Mouse (Mus musculus): ENCODE data around the gene Fxyd7.

Gene Fxyd7

GRCm38 (mm10) chr7:31051321-31052021 is at the start of gene Fxyd7:
Gene Fxyd7, minus strand, starts transcription at chr7:31051467.
- DNase-seq (ENCODE audit: low read depth, low spot score) = no peak

GRCm38 (mm10) chr7:31100786-31101185 is 49.5 kb upstream of the Fxyd7 start:
- DNase-seq (ENCODE audit: low read depth, low spot score) = no peak

- DNase-seq (ENCODE audit: low read depth, low spot score) = no peak
These were observed 48.3 kb upstream of the Fxyd7 start for GRCm38 (mm10) chr7:31099612-31099982.

GRCm38 (mm10) chr7:31098697-31099611 is 47.7 kb upstream of the Fxyd7 start:
- DNase-seq (ENCODE audit: low read depth, low spot score) = no peak

GRCm38 (mm10) chr7:31097583-31098248 is 46.4 kb upstream of the Fxyd7 start:
- DNase-seq (ENCODE audit: low read depth, low spot score) = peak; percentile 93

- DNase-seq (ENCODE audit: low read depth, low spot score) = no peak
These were observed 45.8 kb upstream of the Fxyd7 start for GRCm38 (mm10) chr7:31096892-31097564.

- DNase-seq (ENCODE audit: low read depth, low spot score) = no peak
These were observed 43.7 kb upstream of the Fxyd7 start for GRCm38 (mm10) chr7:31094774-31095501.

- no peak for DNase-seq (ENCODE audit: low read depth, low spot score)
These were observed 38.5 kb upstream of the Fxyd7 start for GRCm38 (mm10) chr7:31089721-31090120.

GRCm38 (mm10) chr7:31088206-31088605 is 36.9 kb upstream of the Fxyd7 start:
- no peak for DNase-seq (ENCODE audit: low read depth, low spot score)

GRCm38 (mm10) chr7:31087262-31087661 is 36.0 kb upstream of the Fxyd7 start:
- DNase-seq (ENCODE audit: low read depth, low spot score) = no peak

- no peak for DNase-seq (ENCODE audit: low read depth, low spot score)
These were observed 35.0 kb upstream of the Fxyd7 start for GRCm38 (mm10) chr7:31086175-31086755.

- DNase-seq (ENCODE audit: low read depth, low spot score) = no peak
These were observed 33.9 kb upstream of the Fxyd7 start for GRCm38 (mm10) chr7:31085171-31085570.

- DNase-seq (ENCODE audit: low read depth, low spot score) = no peak
These were observed 32.9 kb upstream of the Fxyd7 start for GRCm38 (mm10) chr7:31084140-31084539.

GRCm38 (mm10) chr7:31082831-31083588 is 31.7 kb upstream of the Fxyd7 start:
- DNase-seq (ENCODE audit: low read depth, low spot score) = no peak

- no peak for DNase-seq (ENCODE audit: low read depth, low spot score)
These were observed 30.8 kb upstream of the Fxyd7 start for GRCm38 (mm10) chr7:31082106-31082505.

- no peak for DNase-seq (ENCODE audit: low read depth, low spot score)
These were observed 29.8 kb upstream of the Fxyd7 start for GRCm38 (mm10) chr7:31081106-31081505.

GRCm38 (mm10) chr7:31080611-31081010 is 29.3 kb upstream of the Fxyd7 start:
- DNase-seq (ENCODE audit: low read depth, low spot score) = no peak

GRCm38 (mm10) chr7:31079670-31080069 is 28.4 kb upstream of the Fxyd7 start:
- no peak for DNase-seq (ENCODE audit: low read depth, low spot score)

GRCm38 (mm10) chr7:31077885-31078445 is 26.7 kb upstream of the Fxyd7 start:
- DNase-seq (ENCODE audit: low read depth, low spot score) = peak; percentile 79

- no peak for DNase-seq (ENCODE audit: low read depth, low spot score)
These were observed 26.2 kb upstream of the Fxyd7 start for GRCm38 (mm10) chr7:31077470-31077869.

Data from mesoderm, embryonic 11.5 days (tissue).